Mouse (Mus musculus): ENCODE measurements at regions not wholly inside any gene's neighbourhood (a gene's known extent, or its start where the extent isn't known, plus 50 kb on each side); places are given as distances from the start of the nearest gene placed in this dataset.

- DNase-seq (ENCODE audit: low read depth, low spot score): no peak
Measured at GRCm38 (mm10) chr16:76079761-76080502, 57.9 kb upstream of the Samsn1 start.

DNA sequence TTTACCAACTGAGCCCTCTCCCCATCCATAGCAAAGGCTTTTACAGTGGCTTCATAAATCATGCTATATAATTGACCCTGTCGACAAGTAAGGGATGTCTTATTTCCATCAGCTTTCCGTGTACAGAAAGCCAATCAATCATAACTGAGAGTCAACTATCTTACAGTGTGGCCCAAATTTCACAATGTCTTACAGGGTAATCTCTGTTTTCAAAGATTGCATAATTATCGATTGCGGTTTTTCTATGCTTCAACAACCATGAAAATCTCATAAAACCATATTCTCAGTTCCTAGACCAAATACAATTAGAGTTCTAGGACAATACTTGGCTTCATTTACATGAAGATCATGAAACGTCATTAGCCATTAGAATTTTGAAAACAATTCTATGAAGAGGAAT lies 56.1 kb upstream of the Samsn1 start:
- DNase-seq (ENCODE audit: low read depth, low spot score): no peak

DNA sequence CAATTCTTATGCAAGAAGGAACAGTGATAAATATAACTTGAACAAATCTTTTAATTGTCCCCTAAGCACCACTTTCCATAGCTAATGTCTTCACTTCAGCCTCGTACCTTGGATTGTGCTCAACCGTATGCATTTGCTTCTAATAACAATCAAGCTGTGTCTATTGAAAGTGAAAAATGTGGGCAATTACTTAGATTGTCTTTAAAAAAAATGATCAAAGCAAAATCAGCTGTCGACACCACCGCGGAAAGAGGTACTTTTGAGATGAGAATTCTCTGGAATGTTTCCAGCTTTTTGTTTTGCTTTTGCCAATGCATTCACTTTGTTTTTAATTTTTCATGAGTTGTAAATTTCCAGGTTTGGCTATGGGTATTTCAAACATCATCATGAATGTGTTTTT lies 54.1 kb upstream of the Samsn1 start:
- DNase-seq (ENCODE audit: low read depth, low spot score): no peak
